Mouse (Mus musculus) lung, postnatal 0 days (tissue): ENCODE measurements around the gene Gm20388. TPM values are rescaled to one million over a fixed set of nuclear protein-coding genes. Genes with fewer than 3 reads are reported as not detected.

Source experiments
- ATAC-seq: fragments of 200-750 bp; cut with Nextera tagmentation; 2 replicates; pipeline ENCODE4 v1.8.0; 2017; ENCODE audit warnings: moderate library complexity
- DNase-seq: peaks from one replicate; pipeline ENCODE4 v3.0.0-alpha.2; 2016; ENCODE audit warnings: low spot score
- H3K27ac ChIP-seq: fragments of 300-500 bp; sonication (generic); 2 replicates; pipeline ENCODE4 v1.5.1; 2014; ENCODE audit warnings: antibody characterized with exemption, mild to moderate bottlenecking, low read length, mixed read lengths
- H3K27me3 ChIP-seq: fragments of 300-500 bp; sonication (generic); replicated peaks from 2 replicates; pipeline ENCODE4 v1.6.1; 2014; ENCODE audit warnings: low read length, mixed read lengths; ENCODE audit not compliant: insufficient read depth
- H3K36me3 ChIP-seq: fragments of 300-500 bp; sonication (generic); 2 replicates; pipeline ENCODE4 v1.6.1; 2014; ENCODE audit warnings: low read length, mixed read lengths; ENCODE audit not compliant: insufficient read depth
- H3K4me1 ChIP-seq: fragments of 300-500 bp; sonication (generic); 2 replicates; pipeline ENCODE4 v1.6.1; 2014; ENCODE audit warnings: antibody characterized with exemption, low read depth, low read length, mixed read lengths; ENCODE audit not compliant: insufficient read depth
- H3K4me2 ChIP-seq: fragments of 300-500 bp; sonication (generic); replicated peaks from 2 replicates; pipeline ENCODE4 v1.6.1; 2014; ENCODE audit warnings: low read depth, mild to moderate bottlenecking, low read length, moderate library complexity, mixed read lengths
- H3K4me3 ChIP-seq: fragments of 300-500 bp; sonication (generic); 2 replicates; pipeline ENCODE4 v1.5.1; 2014; ENCODE audit warnings: low read depth, low read length
- H3K9ac ChIP-seq: fragments of 300-500 bp; sonication (generic); replicated peaks from 2 replicates; pipeline ENCODE4 v1.6.1; 2014; ENCODE audit warnings: low read depth, mild to moderate bottlenecking
- H3K9me3 ChIP-seq: fragments of 300-500 bp; sonication (generic); 2 replicates; pipeline ENCODE4 v1.6.1; 2016; ENCODE audit warnings: low read length, mixed read lengths
- CTCF ChIP-seq: IDR thresholded peaks from 2 replicates; pipeline ENCODE4 v1.5.1; 2016; ENCODE audit warnings: antibody characterized with exemption, mild to moderate bottlenecking
- EP300 ChIP-seq: IDR thresholded peaks from 2 replicates; pipeline ENCODE4 v1.6.1; 2016; ENCODE audit warnings: antibody characterized with exemption, mild to moderate bottlenecking, control low read depth
- WGBS: fragments of 180-500 bp; shearing (Covaris S2); extraction: QIAGEN DNeasy Blood & Tissue Kit; methylation state at CpG from one replicate; pipeline ENCODE4 v1.1.7; 2014; 5-methylcytosine and 5-hydroxymethylcytosine counted together
- polyA plus RNA-seq: library from polyadenylated mRNA; unstranded; fragments of >200 nt; fragmentation: Nextera tagmentation; extraction: Ambion mirVana; gene quantifications from 2 replicates; pipeline ENCODE4 v1.2.1, GENCODE M21; 2015

Gene Gm20388
- polyA plus RNA-seq, 1 experiment from 2014 or later = not detected

GRCm38 (mm10) chr8:122906463-122907021, 2995.9 kb downstream of the Gm20388 start:
- H3K27me3 ChIP-seq = no peaks in the 10 kb centered on the region
- DNase-seq = peak; percentile 97
- no peak overlapping the region for H3K9ac ChIP-seq
- H3K4me3 ChIP-seq = no peak overlapping the region
- WGBS = 7% methylated on average over 6 of the region's 6 CpGs
- peaks cover 8% of the 10 kb centered on the region for H3K36me3 ChIP-seq
- no peaks in the 10 kb centered on the region for H3K9me3 ChIP-seq
- H3K4me2 ChIP-seq = peak overlapping the region; percentile 43
- ATAC-seq = peak; percentile 95
- peak; percentile 95 for TF ChIP-seq CTCF
- peak; percentile 30; the same call in 1 of the 2 replicates for TF ChIP-seq EP300
- peaks cover 6% of the 10 kb centered on the region for H3K4me1 ChIP-seq
- 0 out of 2 replicates have a peak overlapping the region, but pooled peaks have one; percentile 21 for H3K27ac ChIP-seq

GRCm38 (mm10) chr8:122912150-122912549, 3001.5 kb downstream of the Gm20388 start:
- DNase-seq (no peak), ATAC-seq (no peak)
- 76% methylated on average over 3 of the region's 3 CpGs for WGBS
- Histone ChIP-seq H3K4me3 (no peak overlapping the region), H3K4me1 (no peaks in the 10 kb centered on the region), H3K36me3 (peaks cover 17% of the 10 kb centered on the region), H3K4me2 (no peak overlapping the region), H3K9me3 (no peaks in the 10 kb centered on the region), H3K9ac (no peak overlapping the region), H3K27ac (no peak overlapping the region), H3K27me3 (no peaks in the 10 kb centered on the region)
- TF ChIP-seq EP300 (no peak), CTCF (no peak)

GRCm38 (mm10) chr8:122912871-122913270, 3002.2 kb downstream of the Gm20388 start:
- Histone ChIP-seq H3K27ac (no peak overlapping the region), H3K36me3 (peaks cover 17% of the 10 kb centered on the region), H3K4me1 (no peaks in the 10 kb centered on the region; the same call in 1 of the 2 replicates), H3K4me2 (no peak overlapping the region), H3K9ac (no peak overlapping the region), H3K4me3 (no peak overlapping the region), H3K9me3 (no peaks in the 10 kb centered on the region), H3K27me3 (no peaks in the 10 kb centered on the region)
- 86% methylated on average over 4 of the region's 4 CpGs for WGBS
- DNase-seq = no peak
- TF ChIP-seq EP300 (no peak), CTCF (no peak)
- no peak for ATAC-seq

GRCm38 (mm10) chr8:122916766-122917165, 3006.1 kb downstream of the Gm20388 start:
- 66% methylated on average over 3 of the region's 3 CpGs for WGBS
- TF ChIP-seq CTCF = no peak
- TF ChIP-seq EP300 = no peak
- no peak overlapping the region for H3K4me2 ChIP-seq
- DNase-seq (no peak), ATAC-seq (no peak)
- H3K27me3 ChIP-seq = no peaks in the 10 kb centered on the region
- no peaks in the 10 kb centered on the region; the same call in 1 of the 2 replicates for H3K4me1 ChIP-seq
- no peak overlapping the region for H3K9ac ChIP-seq
- H3K9me3 ChIP-seq = no peaks in the 10 kb centered on the region
- no peak overlapping the region for H3K27ac ChIP-seq
- peaks cover 9% of the 10 kb centered on the region for H3K36me3 ChIP-seq
- H3K4me3 ChIP-seq = no peak overlapping the region

- H3K4me2 ChIP-seq = no peak overlapping the region
- peak; percentile 46 for DNase-seq
- ATAC-seq = peak; percentile 78
- H3K36me3 ChIP-seq = peaks cover 6% of the 10 kb centered on the region
- H3K9ac ChIP-seq = no peak overlapping the region
- H3K27ac ChIP-seq = 0 out of 2 replicates have a peak overlapping the region, but pooled peaks have one; percentile 20
- no peak overlapping the region for H3K4me3 ChIP-seq
- no peaks in the 10 kb centered on the region for H3K9me3 ChIP-seq
- no peaks in the 10 kb centered on the region; the same call in 1 of the 2 replicates for H3K4me1 ChIP-seq
- 52% methylated on average over 11 of the region's 11 CpGs for WGBS
- no peak for TF ChIP-seq CTCF
- no peak for TF ChIP-seq EP300
- no peaks in the 10 kb centered on the region for H3K27me3 ChIP-seq
These were observed 3007.1 kb downstream of the Gm20388 start for GRCm38 (mm10) chr8:122917531-122918392.

- ATAC-seq (no peak; the same call in 1 of the 2 replicates), DNase-seq (peak; percentile 31)
- peaks cover 6% of the 10 kb centered on the region for H3K36me3 ChIP-seq
- no peak overlapping the region for H3K4me3 ChIP-seq
- TF ChIP-seq EP300 = no peak
- TF ChIP-seq CTCF = no peak
- H3K9ac ChIP-seq = no peak overlapping the region
- no peaks in the 10 kb centered on the region for H3K27me3 ChIP-seq
- 67% methylated on average over 7 of the region's 7 CpGs for WGBS
- H3K9me3 ChIP-seq = no peaks in the 10 kb centered on the region
- no peak overlapping the region for H3K4me2 ChIP-seq
- 0 out of 2 replicates have a peak overlapping the region, but pooled peaks have one; percentile 20 for H3K27ac ChIP-seq
- no peaks in the 10 kb centered on the region; the same call in 1 of the 2 replicates for H3K4me1 ChIP-seq
These were observed 3007.9 kb downstream of the Gm20388 start for GRCm38 (mm10) chr8:122918438-122919107.
